Mouse (Mus musculus): Measurements from ENCODE around the gene Gm21103. TPM values are rescaled to one million over a fixed set of nuclear protein-coding genes. Genes with fewer than 3 reads are reported as not detected.
"Not testable (repeated sequence)": the region's sequence is repeated elsewhere in the genome, so short reads cannot be mapped to it uniquely, and the experiment has no call there.

Gm21103 gene
- polyA plus RNA-seq (2014; fragmentation: Nextera tagmentation; extraction: Ambion mirVana): not detected in 2 replicates

GRCm38 (mm10) chr14:6304743-6305142 lies at the start of gene Gm21103:
Gm21103 (minus strand) TSS chr14:6304843.
- H3K4me3 ChIP-seq (ENCODE audit: low read depth, low read length); H3K27ac ChIP-seq (ENCODE audit: low read depth, low read length); DNase-seq (ENCODE audit: low spot score, missing footprints); H3K9me3 ChIP-seq (ENCODE audit: control insufficient read depth, low read length); H3K4me2 ChIP-seq; H3K9ac ChIP-seq (ENCODE audit: low read length); ATAC-seq (ENCODE audit: low FRiP score); H3K27me3 ChIP-seq (ENCODE audit: control insufficient read depth, insufficient read depth, low read length); H3K36me3 ChIP-seq (ENCODE audit: control insufficient read depth, insufficient read depth, low read length); H3K4me1 ChIP-seq (ENCODE audit: control insufficient read depth, insufficient read depth, low read length): not testable (repeated sequence)
- 81% methylated on average over 2 of the region's 2 CpGs for whole genome bisulfite sequencing

GRCm38 (mm10) chr14:6343578-6343977 lies 38.9 kb upstream of the Gm21103 start, which contains the start of gene Gm3618:
Gm3618 (minus strand) TSS chr14:6343678.
- H3K4me1 ChIP-seq (ENCODE audit: control insufficient read depth, insufficient read depth, low read length); H3K36me3 ChIP-seq (ENCODE audit: control insufficient read depth, insufficient read depth, low read length); ATAC-seq (ENCODE audit: low FRiP score); H3K27me3 ChIP-seq (ENCODE audit: control insufficient read depth, insufficient read depth, low read length); DNase-seq (ENCODE audit: low spot score, missing footprints); H3K9ac ChIP-seq (ENCODE audit: low read length); H3K4me2 ChIP-seq; H3K4me3 ChIP-seq (ENCODE audit: low read depth, low read length); H3K9me3 ChIP-seq (ENCODE audit: control insufficient read depth, low read length); H3K27ac ChIP-seq (ENCODE audit: low read depth, low read length): not testable (repeated sequence)
- WGBS: no CpG with 5 or more reads among the region's 10 CpGs

- H3K9ac ChIP-seq (ENCODE audit: low read length): peak within 1 kb of the TSS; percentile 58
- H3K27me3 ChIP-seq (ENCODE audit: control insufficient read depth, insufficient read depth, low read length); H3K9me3 ChIP-seq (ENCODE audit: control insufficient read depth, low read length); H3K36me3 ChIP-seq (ENCODE audit: control insufficient read depth, insufficient read depth, low read length); H3K4me1 ChIP-seq (ENCODE audit: control insufficient read depth, insufficient read depth, low read length); ATAC-seq (ENCODE audit: low FRiP score); H3K27ac ChIP-seq (ENCODE audit: low read depth, low read length): not testable (repeated sequence)
- H3K4me2 ChIP-seq: peak within 1 kb of the TSS; percentile 54
- H3K4me3 ChIP-seq (ENCODE audit: low read depth, low read length): peak within 1 kb of the TSS; percentile 41
- under 1% methylated on average over 50 of the region's 57 CpGs for WGBS
- DNase-seq (ENCODE audit: low spot score, missing footprints): peak; percentile 92
Measured at GRCm38 (mm10) chr14:6286931-6287715, 17.5 kb downstream of the Gm21103 start, which contains the start of gene Gm3411. Gm3411 (minus strand) TSS chr14:6287250.

Other genes with a start within 250 kb of the Gm21103 start
- not detected in 2 replicates for gene Gm6337, start 246.6 kb downstream of the Gm21103 start, polyA plus RNA-seq (2014; fragmentation: Nextera tagmentation; extraction: Ambion mirVana)
- gene Gm8206, start 210.9 kb downstream of the Gm21103 start, polyA plus RNA-seq (2014; fragmentation: Nextera tagmentation; extraction: Ambion mirVana): 0.72 and 1.8 TPM in 2 replicates
- gene Gm3468, start 196.2 kb downstream of the Gm21103 start, polyA plus RNA-seq (2014; fragmentation: Nextera tagmentation; extraction: Ambion mirVana): 1.7 and 2.5 TPM in 2 replicates
- not detected in 2 replicates for gene Gm3476, start 179.0 kb downstream of the Gm21103 start, polyA plus RNA-seq (2014; fragmentation: Nextera tagmentation; extraction: Ambion mirVana)
- not detected in 2 replicates for gene Gm21560, start 85.6 kb downstream of the Gm21103 start, polyA plus RNA-seq (2014; fragmentation: Nextera tagmentation; extraction: Ambion mirVana)
- gene Gm3411, start 17.6 kb downstream of the Gm21103 start, polyA plus RNA-seq (2014; fragmentation: Nextera tagmentation; extraction: Ambion mirVana): 1.2 and 2.0 TPM in 2 replicates
- not detected in 2 replicates for gene Gm3618, start 38.8 kb upstream of the Gm21103 start, polyA plus RNA-seq (2014; fragmentation: Nextera tagmentation; extraction: Ambion mirVana)
- not detected in 2 replicates for gene Gm16440, start 85.5 kb upstream of the Gm21103 start, polyA plus RNA-seq (2014; fragmentation: Nextera tagmentation; extraction: Ambion mirVana)
- 1.0 and 1.1 TPM in 2 replicates for gene Gm3591, start 107.6 kb upstream of the Gm21103 start, polyA plus RNA-seq (2014; fragmentation: Nextera tagmentation; extraction: Ambion mirVana)
- not detected in 2 replicates for gene Gm3594, start 139.8 kb upstream of the Gm21103 start, polyA plus RNA-seq (2014; fragmentation: Nextera tagmentation; extraction: Ambion mirVana)
- not detected in 2 replicates for gene Gm8356, start 232.4 kb upstream of the Gm21103 start, polyA plus RNA-seq (2014; fragmentation: Nextera tagmentation; extraction: Ambion mirVana)

Measured in midbrain, embryonic 11.5 days (tissue).